In the genomic region with DNA sequence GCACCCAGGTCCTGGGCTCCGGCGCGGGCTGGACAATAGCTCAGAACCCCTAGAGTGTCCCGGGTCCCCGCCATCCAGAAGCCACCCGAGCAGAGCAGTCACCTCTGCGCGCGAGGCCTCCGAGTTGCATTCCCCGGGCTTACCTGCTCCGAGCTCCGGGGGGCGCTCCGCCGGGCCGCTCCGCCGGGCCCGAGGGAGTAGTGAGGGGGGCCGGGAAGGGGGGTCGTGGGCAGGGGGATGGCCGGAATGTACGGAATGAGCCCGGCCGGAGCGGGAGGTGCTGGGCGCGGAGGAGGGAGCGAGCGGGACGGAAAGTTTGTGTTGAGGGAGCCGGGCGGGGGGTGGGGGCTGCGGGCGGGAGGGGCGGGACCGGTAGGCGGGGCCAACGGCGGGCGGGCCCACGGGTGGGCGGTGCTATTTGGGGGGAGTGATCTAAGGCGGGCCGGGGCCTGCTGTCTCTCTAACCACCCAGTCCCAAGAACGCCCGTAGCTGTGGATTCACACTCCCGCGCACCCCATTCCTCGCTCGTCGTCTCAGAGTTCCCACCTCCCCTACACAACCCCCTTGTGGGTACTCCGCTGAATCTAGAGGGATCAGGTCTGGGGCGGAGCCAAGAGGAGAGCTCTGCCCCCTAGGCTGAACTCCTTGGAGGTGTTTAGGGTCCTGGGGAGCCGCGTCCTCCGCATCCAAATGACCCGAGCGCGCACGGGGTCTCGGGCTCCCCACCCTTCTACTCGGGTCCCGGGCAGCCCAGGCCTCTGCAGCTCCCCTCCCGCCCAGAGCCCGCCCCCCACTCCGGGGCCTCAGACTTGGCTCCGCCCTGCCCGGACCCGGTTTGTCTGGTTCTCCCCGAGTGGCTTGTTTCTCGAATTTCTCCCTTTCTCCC, we compare ENCODE assay signal across 7 mouse cellular contexts. TPM values are rescaled to one million over a fixed set of nuclear protein-coding genes. Genes with fewer than 3 reads are reported as not detected.
DNase-seq lines count a peak whose midpoint lies in the region; ATAC-seq and TF ChIP-seq lines count a peak whose summit lies in the region.

A gene (minus strand): TSS at position 352 of the 887 bp plus-strand sequence.

- H3K4me3 ChIP-seq in bone marrow macrophage, adult 2 months (ENCODE audit: insufficient read depth, low read length) = peak within 1 kb of the TSS; percentile 37
- H3K4me3 ChIP-seq in liver, embryonic 15.5 days (replicated peaks) = peak within 1 kb of the TSS; percentile 65
- H3K4me3 ChIP-seq in neural tube, embryonic 13.5 days = peak within 1 kb of the TSS; percentile 59

- no peak for TF ChIP-seq CTCF in bone marrow macrophage, adult 2 months (IDR thresholded peaks at IDR 0.05; ENCODE audit: low read depth, low read length)

- TF ChIP-seq POLR2A in bone marrow macrophage, adult 2 months (IDR thresholded peaks at IDR 0.05; ENCODE audit: borderline replicate concordance, low read depth, low read length) = no peak

- H3K9ac ChIP-seq in liver, embryonic 15.5 days = peak within 1 kb of the TSS; percentile 55
- peak within 1 kb of the TSS; percentile 79 for H3K9ac ChIP-seq in neural tube, embryonic 13.5 days

- H3K27me3 ChIP-seq in liver, embryonic 15.5 days = peaks cover 76% of the 10 kb centered on the region
- peaks cover 57% of the 10 kb centered on the region for H3K27me3 ChIP-seq in neural tube, embryonic 13.5 days

- intact Hi-C loops in gastrocnemius, postnatal 36 days (cut with DNase I) = no loop called here

- DNase-seq in Muller cell, postnatal 12 days (ENCODE audit: inconsistent ontology term) = peak; percentile 87
- peak; percentile 70 to 74 for DNase-seq in gastrocnemius, postnatal 36 days
- DNase-seq in thymus, postnatal 14 days = peak; percentile 85

- no peaks in the 10 kb centered on the region for H3K36me3 ChIP-seq in liver, embryonic 15.5 days (replicated peaks)
- no peaks in the 10 kb centered on the region for H3K36me3 ChIP-seq in neural tube, embryonic 13.5 days

- H3K4me2 ChIP-seq in liver, embryonic 15.5 days = peak within 1 kb of the TSS; percentile 93
- peak within 1 kb of the TSS; percentile 81 for H3K4me2 ChIP-seq in neural tube, embryonic 13.5 days

- no peaks in the 10 kb centered on the region for H3K4me1 ChIP-seq in bone marrow macrophage, adult 2 months (ENCODE audit: control insufficient read depth, insufficient read depth, low read length)
- peaks cover 57% of the 10 kb centered on the region for H3K4me1 ChIP-seq in liver, embryonic 15.5 days (replicated peaks)
- H3K4me1 ChIP-seq in neural tube, embryonic 13.5 days (replicated peaks) = peaks cover 47% of the 10 kb centered on the region

- WGBS in liver, embryonic 15.5 days (ENCODE audit: insufficient replicate concordance) = under 1% methylated on average over 63 of the region's 73 CpGs
- WGBS in neural tube, embryonic 13.5 days = under 1% methylated on average over 57 of the region's 73 CpGs

- ATAC-seq in inflammation-experienced regulatory T-cells, adult 6 months = peak; percentile 32
- ATAC-seq in liver, embryonic 15.5 days (ENCODE audit: insufficient read depth) = peak; percentile 68
- peak; percentile 72 for ATAC-seq in neural tube, embryonic 13.5 days (ENCODE audit: low read depth)

- H3K27ac ChIP-seq in bone marrow macrophage, adult 2 months (ENCODE audit: insufficient read depth, low read depth, low read length) = no peak within 1 kb of the TSS
- peak within 1 kb of the TSS; percentile 77 for H3K27ac ChIP-seq in liver, embryonic 15.5 days (replicated peaks)
- H3K27ac ChIP-seq in neural tube, embryonic 13.5 days (replicated peaks) = peak within 1 kb of the TSS; percentile 68

- no peaks in the 10 kb centered on the region for H3K9me3 ChIP-seq in liver, embryonic 15.5 days (replicated peaks)
- no peaks in the 10 kb centered on the region for H3K9me3 ChIP-seq in neural tube, embryonic 13.5 days

RNA-seq across cellular contexts. Expression of the gene that starts here (rescaled TPM):
- polyA plus RNA-seq in bone marrow macrophage, adult 2 months (2012; ENCODE audit: insufficient read depth, insufficient read length, missing spikeins) = not detected in 2 replicates
- 1 to 10 TPM; 5.7 to 8.1 TPM for total RNA-seq in gastrocnemius, postnatal 36 days (2021)
- not detected for polyA plus RNA-seq in inflammation-experienced regulatory T-cells, adult 6 months (2017; shearing (Covaris generic))
- 0.60 and 0.69 TPM in 2 replicates for polyA plus RNA-seq in liver, embryonic 15.5 days (2015; fragmentation: Nextera tagmentation; extraction: Ambion mirVana)
- polyA plus RNA-seq in neural tube, embryonic 13.5 days (2015; fragmentation: Nextera tagmentation; extraction: Ambion mirVana) = 2.1 and 2.8 TPM in 2 replicates

Comparison
In these comparisons a context has a peak if more than half of its experiments do, and no peak if none do; other contexts are left out.
1. Peak in ATAC-seq in inflammation-experienced regulatory T-cells, adult 6 months; RNA of the gene not detected or under 1 TPM.
2. Peak in ATAC-seq, H3K4me3 ChIP-seq, H3K27ac ChIP-seq, H3K9ac ChIP-seq and H3K4me2 ChIP-seq in liver, embryonic 15.5 days; RNA of the gene not detected or under 1 TPM.